Mouse (Mus musculus) stomach, postnatal 0 days (tissue): ENCODE measurements around the gene Dock7. TPM values are rescaled to one million over a fixed set of nuclear protein-coding genes. Genes with fewer than 3 reads are reported as not detected.

ENCODE experiments used
- ATAC-seq: fragments of 200-750 bp; cut with Nextera tagmentation; 2 replicates; pipeline ENCODE4 v1.8.0; 2017; ENCODE audit not compliant: low FRiP score, low TSS enrichment
- DNase-seq: peaks from one replicate; pipeline ENCODE4 v3.0.0-alpha.2; 2016; ENCODE audit warnings: low spot score
- H3K27ac ChIP-seq: fragments of 300-500 bp; sonication (generic); replicated peaks from 2 replicates; pipeline ENCODE4 v1.5.1; 2014; ENCODE audit warnings: mild to moderate bottlenecking, control low read depth
- H3K27me3 ChIP-seq: fragments of 300-500 bp; sonication (generic); 2 replicates; pipeline ENCODE4 v1.6.1; 2014; ENCODE audit warnings: low read length; ENCODE audit not compliant: control insufficient read depth, insufficient read depth
- H3K36me3 ChIP-seq: fragments of 300-500 bp; sonication (generic); 2 replicates; pipeline ENCODE4 v1.6.1; 2014; ENCODE audit warnings: low read length, mixed read lengths; ENCODE audit not compliant: control insufficient read depth, insufficient read depth
- H3K4me1 ChIP-seq: fragments of 300-500 bp; sonication (generic); replicated peaks from 2 replicates; pipeline ENCODE4 v1.6.1; 2014; ENCODE audit warnings: antibody characterized with exemption; ENCODE audit not compliant: control insufficient read depth, insufficient read depth
- H3K4me2 ChIP-seq: fragments of 300-500 bp; sonication (generic); replicated peaks from 2 replicates; pipeline ENCODE4 v1.6.1; 2014; ENCODE audit warnings: low read depth, mild to moderate bottlenecking, control low read depth, moderate library complexity
- H3K4me3 ChIP-seq: fragments of 300-500 bp; sonication (generic); 2 replicates; pipeline ENCODE4 v1.5.1; 2014; ENCODE audit warnings: low read depth, low read length, control low read depth
- H3K9ac ChIP-seq: fragments of 300-500 bp; sonication (generic); 2 replicates; pipeline ENCODE4 v1.6.1; 2014; ENCODE audit warnings: mild to moderate bottlenecking, low read length, control low read depth, mixed read lengths
- H3K9me3 ChIP-seq: fragments of 300-500 bp; sonication (generic); 2 replicates; pipeline ENCODE4 v1.6.1; 2016; ENCODE audit warnings: low read length; ENCODE audit not compliant: control insufficient read depth
- CTCF ChIP-seq: IDR thresholded peaks from 2 replicates; pipeline ENCODE4 v1.5.1; 2016; ENCODE audit warnings: antibody characterized with exemption, low read depth, mild to moderate bottlenecking, moderate library complexity
- EP300 ChIP-seq: optimal IDR thresholded peaks from 2 replicates; pipeline ENCODE3; 2016; ENCODE audit warnings: antibody characterized with exemption
- WGBS: fragments of 180-500 bp; shearing (Covaris S2); extraction: QIAGEN DNeasy Blood & Tissue Kit; methylation state at CpG from one replicate; pipeline ENCODE4 v1.1.7; 2014; 5-methylcytosine and 5-hydroxymethylcytosine counted together
- polyA plus RNA-seq: library from polyadenylated mRNA; unstranded; fragments of >200 nt; fragmentation: Nextera tagmentation; extraction: Ambion mirVana; gene quantifications from 2 replicates; pipeline ENCODE4 v1.2.1, GENCODE M21; 2015

Dock7 gene
- polyA plus RNA-seq, 1 experiment from 2014 or later = 19.1 TPM

DNA sequence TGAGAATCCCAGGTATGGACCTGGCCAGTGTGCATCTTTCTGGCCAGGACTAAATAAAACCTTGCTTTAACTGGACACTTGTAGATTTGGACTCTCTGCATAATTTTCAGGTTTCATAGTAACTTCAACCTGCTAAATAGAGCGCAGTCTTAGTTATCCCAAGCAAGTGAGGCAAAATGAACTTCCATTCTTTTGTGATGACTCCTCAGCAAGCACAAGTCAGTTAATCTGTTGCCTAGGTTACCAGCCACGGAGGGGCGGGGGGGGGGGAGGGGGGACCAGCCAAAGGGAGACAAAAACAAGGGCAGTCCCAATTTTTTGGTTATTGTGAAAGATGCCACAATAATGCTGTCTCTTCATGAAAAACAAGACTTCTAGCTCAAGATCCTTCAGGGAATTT, 39.7 kb upstream of the Dock7 start:
- 34% methylated on average over 3 of the region's 3 CpGs for WGBS
- ATAC-seq = no peak
- no peaks in the 10 kb centered on the region for H3K27me3 ChIP-seq

DNA sequence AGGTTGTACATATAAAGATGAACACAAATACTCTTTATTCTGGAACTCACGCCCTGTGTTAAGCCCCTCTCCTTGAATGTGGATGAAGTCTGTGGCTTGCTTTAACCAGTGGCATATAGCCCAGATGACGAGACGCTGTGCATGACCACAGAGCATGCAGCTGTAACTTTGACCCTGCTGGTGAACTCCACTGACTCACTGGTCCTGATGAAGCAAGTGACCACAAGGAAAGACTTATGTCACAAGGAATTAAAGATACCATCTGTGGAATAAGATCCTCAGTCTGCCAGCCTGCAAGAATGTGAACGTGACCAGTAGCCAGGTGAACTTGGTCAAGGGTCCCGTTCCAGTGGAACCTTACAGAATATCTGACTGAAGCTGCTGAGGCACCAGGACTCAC, 37.8 kb upstream of the Dock7 start:
- no peaks in the 10 kb centered on the region for H3K9me3 ChIP-seq
- H3K9ac ChIP-seq = no peak overlapping the region
- no peak overlapping the region for H3K4me3 ChIP-seq
- no peaks in the 10 kb centered on the region for H3K27me3 ChIP-seq
- TF ChIP-seq CTCF = no peak
- TF ChIP-seq EP300 = no peak
- H3K4me1 ChIP-seq = peaks cover 2% of the 10 kb centered on the region; the same call in 1 of the 2 replicates
- no peak overlapping the region for H3K27ac ChIP-seq
- H3K4me2 ChIP-seq = no peak overlapping the region
- no peaks in the 10 kb centered on the region for H3K36me3 ChIP-seq
- no peak for DNase-seq
- WGBS = 76% methylated on average over 5 of the region's 5 CpGs
- no peak for ATAC-seq

More for the DNA sequence above, 39.7 kb upstream of the Dock7 start:
- no peak for DNase-seq
- no peak overlapping the region for H3K4me3 ChIP-seq
- no peak overlapping the region for H3K9ac ChIP-seq
- H3K27ac ChIP-seq = no peak overlapping the region
- no peaks in the 10 kb centered on the region for H3K36me3 ChIP-seq
- no peak overlapping the region for H3K4me2 ChIP-seq
- peaks cover 2% of the 10 kb centered on the region; the same call in 1 of the 2 replicates for H3K4me1 ChIP-seq
- TF ChIP-seq EP300 = no peak
- TF ChIP-seq CTCF = no peak
- H3K9me3 ChIP-seq = no peaks in the 10 kb centered on the region

DNA sequence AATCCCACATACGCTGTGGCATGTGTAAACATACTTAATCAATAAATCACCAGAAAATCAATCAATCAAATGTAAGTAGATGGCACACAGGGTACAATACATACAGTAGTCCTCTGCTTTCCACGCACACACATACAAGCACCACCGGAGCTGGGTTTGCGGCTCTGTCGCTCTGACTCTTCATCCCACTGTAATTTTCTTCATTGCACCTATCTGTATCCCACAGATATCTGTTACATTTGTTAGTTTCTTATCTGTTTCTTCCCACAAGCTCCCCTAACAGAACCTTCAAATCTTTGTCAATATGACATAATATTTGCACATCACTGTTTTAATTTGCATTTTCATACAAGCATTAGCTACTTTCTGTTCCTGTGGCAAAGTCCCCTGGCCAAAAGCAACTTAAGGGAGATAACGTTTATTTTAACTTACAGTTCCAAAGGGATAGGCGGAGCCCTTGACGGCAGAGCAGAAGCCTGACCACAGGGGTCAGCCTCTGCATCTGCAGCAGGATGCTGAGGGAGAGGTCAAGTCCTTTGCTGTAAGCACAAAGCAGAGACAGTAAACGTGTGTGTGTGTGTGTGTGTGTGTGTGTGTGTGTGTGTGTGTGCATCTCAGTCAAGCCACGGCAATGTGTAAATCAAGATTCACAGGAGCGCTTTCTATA, 36.1 kb upstream of the Dock7 start:
- Histone ChIP-seq H3K9ac (no peak overlapping the region), H3K4me3 (no peak overlapping the region)

DNA sequence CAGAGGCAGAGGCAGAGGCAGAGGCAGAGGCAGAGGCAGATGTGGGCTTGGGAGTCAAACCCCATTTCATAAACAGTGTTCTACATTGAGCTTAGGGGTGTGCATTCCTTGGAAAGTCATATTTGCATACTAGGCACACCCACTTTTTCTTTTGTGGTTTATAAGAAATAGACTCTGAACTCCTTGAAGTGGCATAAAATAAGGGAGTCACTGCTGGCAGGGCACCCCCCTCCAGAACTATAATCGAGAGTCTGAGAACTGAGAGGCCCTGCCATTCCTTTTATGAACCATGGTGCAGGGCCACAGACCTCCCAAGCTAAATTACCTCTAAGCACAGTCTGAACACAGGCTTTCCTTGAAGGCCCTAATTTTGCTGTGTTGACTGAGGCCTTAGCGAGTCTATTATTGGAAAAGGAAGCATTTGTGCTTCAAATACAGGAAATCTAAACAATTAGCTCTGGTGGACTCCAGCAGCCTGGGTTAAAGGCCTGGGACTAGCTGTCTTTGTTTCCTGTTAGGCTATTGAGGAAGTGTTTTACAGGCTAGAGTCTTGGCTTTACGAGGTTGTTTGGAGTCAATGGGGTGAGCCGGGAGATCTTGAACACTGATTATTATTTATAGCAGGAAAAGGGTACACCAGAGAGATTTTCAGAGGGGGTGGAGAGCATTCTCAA, 31.3 kb upstream of the Dock7 start:
- H3K4me2 ChIP-seq = no peak overlapping the region; the same call in 1 of the 2 replicates

More for the DNA sequence above, 36.1 kb upstream of the Dock7 start:
- Histone ChIP-seq H3K36me3 (no peaks in the 10 kb centered on the region), H3K27me3 (no peaks in the 10 kb centered on the region), H3K4me2 (no peak overlapping the region), H3K9me3 (no peaks in the 10 kb centered on the region), H3K4me1 (no peaks in the 10 kb centered on the region), H3K27ac (no peak overlapping the region)
- 41% methylated on average over 11 of the region's 11 CpGs for WGBS
- no peak for TF ChIP-seq EP300
- TF ChIP-seq CTCF = peak; percentile 14
- no peak for ATAC-seq
- DNase-seq = no peak

DNA sequence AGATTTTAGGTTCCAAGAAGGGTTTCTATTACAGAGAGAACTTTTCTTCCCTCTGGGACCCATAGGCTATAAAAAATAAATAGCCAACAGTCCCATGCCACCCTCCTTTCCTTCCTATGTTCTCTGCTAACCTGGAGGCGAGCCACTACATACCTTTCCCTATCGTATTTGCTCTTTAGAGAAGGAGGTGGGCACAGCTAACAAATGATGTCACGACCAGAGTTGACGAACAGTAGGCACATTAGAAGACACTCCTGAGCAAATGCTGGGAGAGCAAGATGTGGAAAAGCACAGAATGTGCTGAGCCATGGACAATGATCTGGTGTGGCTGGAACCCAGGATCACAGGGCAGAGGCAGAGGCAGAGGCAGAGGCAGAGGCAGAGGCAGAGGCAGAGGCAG, 30.7 kb upstream of the Dock7 start:
- H3K36me3 ChIP-seq = no peaks in the 10 kb centered on the region
- H3K4me1 ChIP-seq = no peaks in the 10 kb centered on the region
- ATAC-seq (peak; percentile 79), DNase-seq (peak; percentile 43)
- H3K4me3 ChIP-seq = no peak overlapping the region
- peak overlapping the region; percentile 78; the same call in 1 of the 2 replicates for H3K27ac ChIP-seq
- H3K4me2 ChIP-seq = no peak overlapping the region
- WGBS = 70% methylated on average over 4 of the region's 4 CpGs
- TF ChIP-seq CTCF (no peak), EP300 (no peak)
- no peaks in the 10 kb centered on the region for H3K27me3 ChIP-seq
- H3K9ac ChIP-seq = no peak overlapping the region
- H3K9me3 ChIP-seq = no peaks in the 10 kb centered on the region

More for the DNA sequence above, 31.3 kb upstream of the Dock7 start:
- Histone ChIP-seq H3K36me3 (no peaks in the 10 kb centered on the region), H3K9ac (no peak overlapping the region), H3K4me3 (no peak overlapping the region), H3K27ac (peak overlapping the region; percentile 78), H3K9me3 (no peaks in the 10 kb centered on the region), H3K4me1 (no peaks in the 10 kb centered on the region), H3K27me3 (no peaks in the 10 kb centered on the region)
- ATAC-seq = peak; percentile 81
- TF ChIP-seq EP300 (no peak), CTCF (no peak)
- peak; percentile 44 for DNase-seq
- WGBS = 35% methylated on average over 4 of the region's 4 CpGs

DNA sequence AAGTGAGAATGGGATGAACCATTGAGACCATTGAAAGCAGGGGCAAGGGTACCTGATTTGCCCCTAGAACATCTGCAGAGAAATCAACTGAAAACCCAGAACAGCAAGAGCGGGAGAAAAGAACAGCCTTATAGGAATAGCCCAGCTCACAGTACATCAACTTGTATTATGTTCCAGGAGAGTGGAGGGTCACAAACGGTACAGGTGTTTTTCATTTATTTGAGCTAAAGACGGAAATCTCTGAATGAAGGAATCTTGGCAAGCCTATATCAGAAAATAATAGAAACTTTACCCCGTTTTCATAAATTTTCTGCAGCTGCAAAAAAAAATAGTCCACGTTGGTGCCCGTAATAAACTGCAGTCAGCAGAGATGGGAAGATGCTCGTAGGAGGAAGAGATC, 22.6 kb upstream of the Dock7 start:
- ATAC-seq = no peak
- TF ChIP-seq CTCF (no peak), EP300 (no peak)
- Histone ChIP-seq H3K9ac (no peak overlapping the region), H3K27ac (no peak overlapping the region), H3K4me3 (no peak overlapping the region), H3K9me3 (no peaks in the 10 kb centered on the region), H3K27me3 (no peaks in the 10 kb centered on the region), H3K4me2 (no peak overlapping the region), H3K36me3 (no peaks in the 10 kb centered on the region), H3K4me1 (no peaks in the 10 kb centered on the region)
- no peak for DNase-seq
- 81% methylated on average over 7 of the region's 7 CpGs for WGBS
